Mouse (Mus musculus) cerebellum, adult 8-10 months (tissue): ENCODE measurements around the gene Prr15.

ENCODE experiments used
- DNase-seq: peaks from one replicate; pipeline ENCODE4 v3.0.0; 2022

Prr15 gene

GRCm38 (mm10) chr6:54325246-54325885 is at the start of gene Prr15:
Gene Prr15 (plus strand): TSS chr6:54325835.
- no peak for DNase-seq

- DNase-seq: no peak
Measured at GRCm38 (mm10) chr6:54277234-54277633, 48.4 kb upstream of the Prr15 start.

GRCm38 (mm10) chr6:54277828-54278227 is 47.8 kb upstream of the Prr15 start:
- no peak for DNase-seq

- DNase-seq: no peak
Measured at GRCm38 (mm10) chr6:54278613-54279012, 47.0 kb upstream of the Prr15 start.

- DNase-seq: no peak
Measured at GRCm38 (mm10) chr6:54279391-54279790, 46.2 kb upstream of the Prr15 start.

GRCm38 (mm10) chr6:54280248-54280647 is 45.4 kb upstream of the Prr15 start:
- DNase-seq: no peak

GRCm38 (mm10) chr6:54283299-54283698 is 42.3 kb upstream of the Prr15 start:
- no peak for DNase-seq

GRCm38 (mm10) chr6:54284167-54284711 is 41.4 kb upstream of the Prr15 start:
- DNase-seq: no peak

GRCm38 (mm10) chr6:54286813-54287212 is 38.8 kb upstream of the Prr15 start:
- DNase-seq: no peak

GRCm38 (mm10) chr6:54289774-54290500 is 35.7 kb upstream of the Prr15 start:
- no peak for DNase-seq

- DNase-seq: no peak
Measured at GRCm38 (mm10) chr6:54297231-54297630, 28.4 kb upstream of the Prr15 start.

- DNase-seq: no peak
Measured at GRCm38 (mm10) chr6:54299417-54299816, 26.2 kb upstream of the Prr15 start.

GRCm38 (mm10) chr6:54305777-54306176 is 19.9 kb upstream of the Prr15 start:
- DNase-seq: no peak

- no peak for DNase-seq
Measured at GRCm38 (mm10) chr6:54313071-54313470, 12.6 kb upstream of the Prr15 start.

GRCm38 (mm10) chr6:54318618-54319017 is 7.0 kb upstream of the Prr15 start:
- no peak for DNase-seq

GRCm38 (mm10) chr6:54319198-54319597 is 6.4 kb upstream of the Prr15 start:
- no peak for DNase-seq

- no peak for DNase-seq
Measured at GRCm38 (mm10) chr6:54320236-54320635, 5.4 kb upstream of the Prr15 start.

- DNase-seq: peak; percentile 56
Measured at GRCm38 (mm10) chr6:54326671-54327625, 1.3 kb downstream of the Prr15 start.

- peak; percentile 54 for DNase-seq
Measured at GRCm38 (mm10) chr6:54327626-54328003, 2.0 kb downstream of the Prr15 start.

- DNase-seq: no peak
Measured at GRCm38 (mm10) chr6:54328783-54329182, 3.1 kb downstream of the Prr15 start.

GRCm38 (mm10) chr6:54329598-54329997 is 4.0 kb downstream of the Prr15 start:
- no peak for DNase-seq

- DNase-seq: no peak
Measured at GRCm38 (mm10) chr6:54330166-54330565, 4.5 kb downstream of the Prr15 start.

- no peak for DNase-seq
Measured at GRCm38 (mm10) chr6:54331765-54332164, 6.1 kb downstream of the Prr15 start.
